Mouse (Mus musculus) midbrain, embryonic 16.5 days (tissue): ENCODE measurements at regions not wholly inside any gene's neighbourhood (a gene's known extent, or its start where the extent isn't known, plus 50 kb on each side); places are given as distances from the start of the nearest gene placed in this dataset.
"Not testable (repeated sequence)": the region's sequence is repeated elsewhere in the genome, so short reads cannot be mapped to it uniquely, and the experiment has no call there.

Source experiments
- ATAC-seq: fragments of 200-750 bp; cut with Nextera tagmentation; 2 replicates; pipeline ENCODE4 v1.8.0; 2017; ENCODE audit warnings: moderate TSS enrichment
- H3K27ac ChIP-seq: fragments of 300-500 bp; sonication (generic); 2 replicates; pipeline ENCODE4 v1.5.1; 2014; ENCODE audit warnings: mild to moderate bottlenecking, low read length, mixed read lengths
- H3K27me3 ChIP-seq: fragments of 300-500 bp; sonication (generic); 2 replicates; pipeline ENCODE4 v1.6.1; 2014; ENCODE audit warnings: low read depth, low read length, mixed read lengths; ENCODE audit not compliant: control insufficient read depth, insufficient read depth
- H3K36me3 ChIP-seq: fragments of 300-500 bp; sonication (generic); 2 replicates; pipeline ENCODE4 v1.6.1; 2014; ENCODE audit warnings: mild to moderate bottlenecking, low read length, moderate library complexity, mixed read lengths; ENCODE audit not compliant: control insufficient read depth, insufficient read depth
- H3K4me1 ChIP-seq: fragments of 300-500 bp; sonication (generic); 2 replicates; pipeline ENCODE4 v1.6.1; 2014; ENCODE audit warnings: mild to moderate bottlenecking, low read length, mixed read lengths; ENCODE audit not compliant: control insufficient read depth, insufficient read depth
- H3K4me2 ChIP-seq: fragments of 300-500 bp; sonication (generic); 2 replicates; pipeline ENCODE4 v1.6.1; 2014; ENCODE audit warnings: mild to moderate bottlenecking, low read length, mixed read lengths
- H3K4me3 ChIP-seq: fragments of 300-500 bp; sonication (generic); 2 replicates; pipeline ENCODE4 v1.5.1; 2014; ENCODE audit warnings: low read depth, mild to moderate bottlenecking, low read length, moderate library complexity, mixed read lengths
- H3K9ac ChIP-seq: fragments of 300-500 bp; sonication (generic); 2 replicates; pipeline ENCODE4 v1.6.1; 2014; ENCODE audit warnings: low read depth, low read length, mixed read lengths
- H3K9me3 ChIP-seq: fragments of 300-500 bp; sonication (generic); replicated peaks from 2 replicates; pipeline ENCODE4 v1.6.1; 2014; ENCODE audit warnings: mild to moderate bottlenecking, low read length, mixed read lengths; ENCODE audit not compliant: control insufficient read depth, poor library complexity, severe bottlenecking
- WGBS: fragments of 180-500 bp; shearing (Covaris S2); extraction: QIAGEN DNeasy Blood & Tissue Kit; methylation state at CpG from one replicate; pipeline ENCODE4 v1.1.7; 2014; 5-methylcytosine and 5-hydroxymethylcytosine counted together

DNA sequence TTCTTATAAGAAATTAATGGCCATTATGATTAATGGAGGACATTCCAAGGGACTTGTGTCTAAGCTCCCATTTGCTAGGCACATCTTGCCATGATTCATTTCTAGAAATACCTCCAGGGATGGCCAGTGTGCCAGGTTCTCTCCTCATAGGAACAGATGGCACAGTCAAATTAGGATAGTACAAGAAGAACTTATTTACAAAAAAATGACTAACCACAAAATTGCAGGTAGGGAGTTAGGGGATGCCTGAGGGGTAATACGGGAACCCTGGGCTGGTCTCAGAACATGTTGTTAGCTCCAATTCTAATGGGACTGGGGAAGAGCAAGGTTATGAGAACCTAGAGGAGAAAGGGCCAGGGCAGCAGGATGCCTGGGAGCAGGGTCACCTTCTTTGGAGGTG, 760.9 kb upstream of the Kirrel3 start:
- Histone ChIP-seq H3K9me3 (no peaks in the 10 kb centered on the region), H3K27ac (no peak overlapping the region), H3K9ac (no peak overlapping the region), H3K4me3 (no peak overlapping the region), H3K27me3 (no peaks in the 10 kb centered on the region), H3K4me2 (no peak overlapping the region), H3K36me3 (no peaks in the 10 kb centered on the region), H3K4me1 (no peaks in the 10 kb centered on the region)
- no peak for ATAC-seq
- WGBS, result 91% methylated on average over 1 of the region's 1 CpGs

GRCm38 (mm10) chr9:33728058-33728457, 757.6 kb upstream of the Kirrel3 start:
- H3K4me1 ChIP-seq, ATAC-seq, H3K9ac ChIP-seq, H3K9me3 ChIP-seq, H3K4me2 ChIP-seq, H3K27ac ChIP-seq, H3K27me3 ChIP-seq, H3K36me3 ChIP-seq, H3K4me3 ChIP-seq: not testable (repeated sequence)
- WGBS, result 70% methylated on average over 16 of the region's 37 CpGs

DNA sequence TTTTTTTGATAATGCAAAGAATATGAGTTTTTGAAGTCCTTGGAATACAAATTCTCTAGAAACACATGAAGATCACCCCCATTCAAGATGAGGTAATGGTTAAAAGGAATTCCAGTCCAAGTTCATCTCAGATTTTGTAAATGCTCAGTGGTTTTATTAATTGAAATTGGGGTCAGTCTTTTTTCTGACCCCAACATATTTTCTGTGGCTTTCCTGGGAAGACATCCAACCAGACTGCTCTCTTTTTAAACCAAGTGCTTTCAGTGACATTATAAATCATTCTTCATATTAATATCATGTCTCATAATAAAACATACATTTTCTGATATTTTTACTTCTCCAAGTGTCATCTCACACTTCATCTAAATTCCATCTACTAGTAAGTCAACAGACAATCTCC, 725.0 kb upstream of the Kirrel3 start:
- Histone ChIP-seq H3K4me2 (no peak overlapping the region), H3K9me3 (no peaks in the 10 kb centered on the region), H3K4me1 (no peaks in the 10 kb centered on the region), H3K36me3 (no peaks in the 10 kb centered on the region), H3K27ac (no peak overlapping the region), H3K27me3 (no peaks in the 10 kb centered on the region), H3K9ac (no peak overlapping the region), H3K4me3 (no peak overlapping the region)
- ATAC-seq, result no peak

- H3K4me2 ChIP-seq, result no peak overlapping the region
- 77% methylated on average over 2 of the region's 2 CpGs for WGBS
- no peaks in the 10 kb centered on the region for H3K9me3 ChIP-seq
- H3K27ac ChIP-seq, result no peak overlapping the region
- no peak for ATAC-seq
- no peaks in the 10 kb centered on the region for H3K4me1 ChIP-seq
- H3K36me3 ChIP-seq, result no peaks in the 10 kb centered on the region
- no peak overlapping the region for H3K9ac ChIP-seq
- no peaks in the 10 kb centered on the region for H3K27me3 ChIP-seq
- H3K4me3 ChIP-seq, result no peak overlapping the region
These were observed 719.5 kb upstream of the Kirrel3 start for GRCm38 (mm10) chr9:33766235-33766634.

- Histone ChIP-seq H3K9me3 (no peaks in the 10 kb centered on the region), H3K4me3 (no peak overlapping the region), H3K4me1 (no peaks in the 10 kb centered on the region), H3K27ac (no peak overlapping the region), H3K27me3 (no peaks in the 10 kb centered on the region), H3K36me3 (no peaks in the 10 kb centered on the region), H3K4me2 (no peak overlapping the region), H3K9ac (no peak overlapping the region)
- ATAC-seq, result no peak
- WGBS, result 92% methylated on average over 2 of the region's 2 CpGs
These were observed 715.9 kb upstream of the Kirrel3 start for GRCm38 (mm10) chr9:33769811-33770210.

DNA sequence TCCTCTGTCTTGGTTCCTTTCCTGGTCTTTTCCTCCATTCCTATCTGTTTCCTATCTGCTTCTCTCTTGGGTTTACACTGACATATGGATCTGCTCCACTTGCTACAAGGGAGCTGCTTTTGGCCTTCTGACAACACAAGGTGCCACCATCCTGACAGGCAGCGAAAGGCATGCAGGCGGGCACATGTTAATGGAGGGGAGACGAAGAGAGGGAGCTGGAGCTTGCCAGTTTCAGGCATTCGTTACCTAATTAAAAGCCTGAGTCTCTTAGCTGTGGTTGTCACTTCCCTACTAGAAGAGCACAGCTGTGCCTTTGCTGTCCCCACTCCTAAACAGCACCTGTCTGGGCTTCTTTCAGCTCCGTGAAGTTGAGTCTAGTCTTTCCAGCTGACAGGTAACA, 711.5 kb upstream of the Kirrel3 start:
- Histone ChIP-seq H3K4me1 (no peaks in the 10 kb centered on the region), H3K27me3 (no peaks in the 10 kb centered on the region), H3K4me3 (no peak overlapping the region), H3K36me3 (no peaks in the 10 kb centered on the region), H3K4me2 (no peak overlapping the region), H3K9ac (no peak overlapping the region), H3K9me3 (no peaks in the 10 kb centered on the region), H3K27ac (no peak overlapping the region)
- 67% methylated on average over 5 of the region's 5 CpGs for WGBS
- ATAC-seq, result no peak

DNA sequence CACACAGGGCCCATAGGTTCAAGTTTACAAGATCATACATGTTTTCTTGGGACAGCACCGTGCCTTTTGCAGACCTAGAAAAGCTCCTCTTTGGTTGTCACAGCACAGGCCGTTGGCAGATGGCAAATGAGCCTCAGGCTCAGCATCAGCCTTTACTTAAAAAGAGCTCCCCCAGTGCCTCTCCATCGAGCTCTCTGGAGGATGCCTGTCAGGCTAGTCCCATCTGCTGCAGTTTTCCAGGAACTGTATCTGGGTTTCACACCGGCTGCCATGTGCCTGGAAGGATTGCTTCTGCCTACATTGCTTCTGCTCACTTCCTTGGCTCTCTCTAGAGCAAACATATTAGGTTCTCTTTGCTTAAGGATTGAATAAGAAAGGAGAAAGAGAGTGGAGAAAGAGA, 695.1 kb upstream of the Kirrel3 start:
- Histone ChIP-seq H3K27me3 (no peaks in the 10 kb centered on the region), H3K9me3 (no peaks in the 10 kb centered on the region), H3K4me3 (no peak overlapping the region), H3K36me3 (no peaks in the 10 kb centered on the region), H3K4me1 (no peaks in the 10 kb centered on the region), H3K9ac (no peak overlapping the region), H3K4me2 (no peak overlapping the region), H3K27ac (no peak overlapping the region)
- ATAC-seq, result no peak
- WGBS, result 55% methylated on average over 4 of the region's 4 CpGs

GRCm38 (mm10) chr9:33800250-33800649, 685.4 kb upstream of the Kirrel3 start:
- Histone ChIP-seq H3K9ac (no peak overlapping the region), H3K4me1 (no peaks in the 10 kb centered on the region), H3K4me2 (no peak overlapping the region), H3K4me3 (no peak overlapping the region), H3K36me3 (no peaks in the 10 kb centered on the region), H3K27me3 (no peaks in the 10 kb centered on the region), H3K27ac (no peak overlapping the region), H3K9me3 (no peaks in the 10 kb centered on the region)
- ATAC-seq, result no peak
- WGBS, result 73% methylated on average over 6 of the region's 6 CpGs

DNA sequence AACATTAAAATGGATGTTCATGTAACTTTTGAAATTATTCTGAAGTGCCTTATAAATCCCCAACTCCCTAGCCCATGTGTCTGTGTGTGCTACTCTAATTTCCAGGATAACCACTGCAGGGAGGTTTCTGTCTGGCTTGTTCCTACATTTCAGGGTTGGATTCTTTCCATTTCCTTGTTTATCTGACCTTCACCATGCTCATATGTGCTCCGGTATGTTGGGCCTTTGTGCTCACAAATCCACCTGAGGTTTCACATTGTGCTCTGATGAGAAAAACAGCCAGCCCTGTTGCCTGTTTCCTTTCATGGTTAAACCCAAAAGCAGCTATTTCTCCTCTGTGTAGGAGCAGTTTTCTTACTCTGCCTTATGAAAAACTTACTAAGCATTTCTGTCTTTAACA, 684.9 kb upstream of the Kirrel3 start:
- Histone ChIP-seq H3K4me3 (no peak overlapping the region), H3K4me1 (no peaks in the 10 kb centered on the region), H3K27me3 (no peaks in the 10 kb centered on the region), H3K36me3 (no peaks in the 10 kb centered on the region), H3K9ac (no peak overlapping the region), H3K4me2 (no peak overlapping the region), H3K9me3 (no peaks in the 10 kb centered on the region), H3K27ac (no peak overlapping the region)
- WGBS, result 70% methylated on average over 1 of the region's 1 CpGs
- ATAC-seq, result no peak
